Mouse (Mus musculus): ENCODE results near the gene Anxa6.
A peak's percentile ranks its signal among the peaks of the same experiment; 100 is the strongest.

Anxa6 gene

DNA sequence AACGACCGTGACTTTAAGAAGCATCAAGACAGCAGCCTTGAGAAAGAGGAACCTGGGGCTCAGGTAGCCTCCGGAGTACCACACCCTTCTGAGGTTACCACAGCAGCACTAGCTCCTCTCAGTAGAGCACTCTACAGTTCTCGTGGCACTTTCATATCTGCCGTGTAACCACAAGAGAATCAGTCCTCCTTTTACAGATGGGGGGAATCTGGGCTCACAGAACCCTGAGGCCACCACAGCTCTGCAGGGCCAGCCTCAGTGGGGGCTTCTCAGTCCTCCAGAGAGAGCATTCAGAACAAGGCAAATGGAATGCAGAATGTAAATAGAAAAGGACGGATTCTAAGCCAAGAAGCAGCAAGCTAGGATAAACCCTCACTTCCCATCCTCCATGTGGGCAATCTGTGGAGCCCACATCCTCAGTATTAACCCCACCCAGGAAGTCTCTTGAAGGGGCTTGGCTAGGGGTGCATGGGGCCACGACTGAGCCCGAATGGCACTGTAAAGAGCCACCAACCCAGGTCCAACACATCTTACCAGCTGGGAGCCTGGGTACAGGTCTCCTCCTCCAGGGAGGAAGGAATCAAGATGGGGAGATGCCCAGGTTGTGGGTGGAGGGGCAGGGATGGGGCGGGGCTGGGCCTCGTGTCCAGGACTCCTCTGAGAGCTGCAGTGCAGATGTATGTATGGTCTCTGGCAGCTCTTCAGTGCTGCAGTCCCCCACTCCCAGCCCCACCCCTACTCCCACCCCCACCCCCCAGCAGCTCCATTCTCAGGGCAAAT lies 1.8 kb downstream of the Anxa6 start:
- no peak for DNase-seq (ENCODE audit: low spot score in 2 of 2)

DNA sequence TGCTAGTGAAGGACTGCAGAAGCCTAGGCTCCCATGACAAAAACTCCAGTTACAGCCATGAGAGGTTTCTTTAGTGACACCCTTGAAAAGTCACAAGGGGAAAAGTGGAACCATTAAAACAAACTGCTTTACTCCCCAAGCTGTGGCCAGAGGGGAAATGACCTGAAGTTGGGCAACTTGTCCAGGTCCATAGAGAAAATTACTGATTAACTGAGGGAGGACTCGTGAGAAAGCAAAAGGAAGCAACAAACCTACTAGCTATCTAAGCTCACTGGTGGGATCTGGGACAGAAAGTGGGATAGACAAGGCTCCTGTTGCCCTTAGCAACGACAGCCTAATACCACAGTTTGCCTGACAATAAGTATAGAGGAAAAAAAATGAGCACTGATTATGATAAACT lies 4.7 kb downstream of the Anxa6 start:
- DNase-seq (ENCODE audit: low spot score in 2 of 2) = no peak

DNA sequence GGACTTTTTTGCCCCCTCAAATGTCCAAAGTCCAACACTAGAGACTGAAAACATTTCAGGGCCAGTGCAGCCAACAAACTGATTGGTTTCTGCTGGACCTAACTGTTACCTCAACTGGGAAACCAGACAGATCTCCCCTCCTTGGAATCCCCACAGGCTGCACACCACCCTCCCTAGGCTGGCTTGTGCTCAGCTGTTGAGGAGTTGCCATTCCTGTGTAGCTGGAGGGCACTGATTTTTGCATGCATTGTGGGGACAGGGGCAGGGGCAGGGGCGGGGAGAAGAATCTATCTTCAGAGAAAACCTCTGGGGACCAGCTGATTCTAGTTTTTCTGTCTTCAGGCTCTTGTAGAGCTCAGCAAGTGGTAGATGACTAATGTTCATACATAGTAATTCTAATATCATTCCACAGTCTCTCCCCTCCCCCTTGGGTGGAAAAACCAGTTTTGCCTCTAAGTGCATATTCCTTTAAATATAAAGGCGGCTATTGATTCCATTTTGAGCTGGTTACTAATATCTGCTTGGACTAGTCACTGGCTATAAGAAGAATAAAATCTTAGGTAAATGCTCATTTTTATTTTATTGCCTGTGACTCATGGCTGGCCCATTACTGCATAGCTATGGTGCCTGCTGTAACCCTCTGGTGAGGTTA lies 5.9 kb downstream of the Anxa6 start:
- no peak for DNase-seq (ENCODE audit: low spot score in 2 of 2)

DNA sequence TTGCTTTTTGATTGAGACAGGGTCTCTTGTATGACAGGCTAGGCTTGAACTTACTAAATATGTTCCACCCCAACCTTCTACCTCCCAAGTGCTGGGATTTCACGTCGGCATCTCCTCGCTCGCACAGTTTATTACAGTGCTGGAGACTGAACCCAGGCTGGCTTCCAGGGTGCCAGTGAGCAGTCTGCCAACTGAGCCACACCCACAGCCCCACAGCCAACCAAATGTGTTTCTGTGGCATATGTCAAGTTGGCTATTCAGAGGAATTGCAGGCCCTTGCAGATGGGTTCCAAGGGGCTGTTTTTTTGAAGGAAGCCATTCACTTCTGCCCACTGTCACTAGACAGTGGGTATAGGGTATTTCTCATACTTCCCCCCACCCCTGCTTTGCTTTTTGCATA lies 7.3 kb downstream of the Anxa6 start:
- peak in 1 of 2 experiments; percentile 44 for DNase-seq (ENCODE audit: low spot score in 2 of 2)

DNA sequence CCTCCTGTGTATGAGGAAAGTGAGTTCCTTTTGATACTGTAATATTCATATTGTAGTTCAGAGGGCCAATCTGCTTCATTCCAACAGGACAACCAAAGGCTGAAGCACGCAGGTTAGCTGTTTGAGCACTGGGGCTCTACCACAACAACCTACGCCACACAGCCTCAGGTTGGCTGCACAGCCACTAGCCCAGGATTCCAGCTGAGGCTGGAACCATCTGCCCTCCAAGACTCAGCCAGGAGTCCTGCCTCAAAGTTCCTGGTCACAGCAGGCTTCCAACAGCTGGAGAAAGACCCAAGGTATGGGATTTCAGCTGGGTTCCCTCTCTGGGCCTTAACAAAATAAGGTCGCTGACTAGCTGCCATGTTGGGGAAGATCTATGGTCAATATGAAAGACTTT lies 9.7 kb downstream of the Anxa6 start:
- no peak for DNase-seq (ENCODE audit: low spot score in 2 of 2)

DNA sequence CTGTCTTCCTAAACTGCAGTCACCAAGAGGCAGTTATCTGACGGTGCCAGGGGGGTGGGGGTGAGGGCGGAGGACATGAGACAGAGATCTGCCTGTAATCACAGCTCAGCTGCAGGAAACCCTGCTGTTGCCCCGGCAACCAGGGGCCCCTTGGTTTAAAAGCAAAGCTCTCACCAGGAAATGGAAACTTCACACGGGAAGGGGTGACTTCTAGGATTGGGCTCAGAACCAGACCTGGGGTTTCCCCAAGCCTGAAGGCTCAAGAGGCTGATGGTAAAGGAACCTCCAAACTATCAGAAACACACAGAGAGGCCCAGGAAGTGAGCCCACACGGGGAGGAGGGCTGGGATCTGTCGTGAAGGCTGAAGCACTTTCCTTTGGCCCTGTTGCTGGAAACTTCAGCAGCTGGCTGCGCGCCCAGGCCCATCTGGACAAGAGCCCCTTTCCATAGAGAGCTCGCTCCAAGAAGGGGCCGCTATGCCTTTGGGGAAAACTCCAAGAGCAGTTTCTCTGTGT lies 10.1 kb downstream of the Anxa6 start:
- DNase-seq (ENCODE audit: low spot score in 2 of 2) = peak; percentile 59 to 85

DNA sequence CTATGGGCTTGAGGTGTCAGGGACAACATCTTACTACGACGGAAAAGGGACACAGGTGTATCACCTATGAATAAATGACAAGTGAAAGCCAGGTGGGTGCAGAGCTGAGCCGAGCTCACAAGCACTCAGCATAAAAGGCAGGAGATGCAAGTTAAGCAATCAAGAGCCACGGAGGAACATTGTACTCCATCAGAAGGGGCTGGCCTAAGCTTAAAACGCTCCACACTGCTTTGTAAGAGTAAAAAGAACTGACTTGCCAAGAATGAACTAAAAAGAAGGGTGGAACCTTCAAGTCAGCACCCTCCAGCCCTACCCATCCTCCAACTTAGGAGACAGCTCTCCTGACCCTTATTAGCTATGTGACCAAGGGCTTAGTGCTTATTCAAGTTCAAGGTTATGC lies 10.7 kb downstream of the Anxa6 start:
- DNase-seq (ENCODE audit: low spot score in 2 of 2) = no peak

DNA sequence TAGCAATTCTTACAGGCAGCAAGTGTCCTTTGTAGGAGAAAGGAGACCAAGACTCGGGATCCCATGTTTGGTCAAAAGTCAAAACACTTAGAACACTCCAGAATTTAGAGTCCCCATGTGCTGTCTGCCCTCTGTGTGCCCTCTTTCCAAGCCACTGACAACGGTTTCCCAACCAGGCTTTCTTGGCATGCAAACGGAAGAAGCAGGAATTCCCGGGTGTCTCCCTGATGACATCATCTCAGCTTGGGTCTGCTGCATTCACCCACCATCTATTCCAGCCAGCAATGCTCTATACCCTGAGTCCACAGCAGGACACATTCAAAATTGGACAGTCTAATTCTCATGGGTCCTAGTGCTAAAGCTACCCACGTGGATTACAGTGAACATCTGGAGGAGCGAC lies 11.4 kb downstream of the Anxa6 start:
- DNase-seq (ENCODE audit: low spot score in 2 of 2) = no peak

DNA sequence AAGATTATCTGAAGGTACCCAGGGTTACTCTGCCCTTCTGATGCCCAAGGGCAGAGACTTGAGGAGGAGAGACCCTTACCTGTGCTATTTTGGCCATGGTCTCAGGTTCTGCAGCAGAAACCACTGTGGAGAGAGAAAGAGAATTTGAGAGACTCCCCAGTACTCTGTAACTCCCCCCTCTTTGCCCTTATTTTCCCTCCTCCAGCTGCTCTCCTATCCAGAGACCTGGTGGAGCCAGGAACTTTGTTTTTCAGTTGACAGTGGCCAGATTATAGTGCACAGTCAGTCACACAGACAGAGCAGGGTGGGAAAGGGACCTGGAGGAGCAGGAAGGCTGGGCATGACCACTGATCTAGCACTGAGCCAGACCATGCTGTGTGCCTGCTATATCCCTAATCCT lies 11.8 kb downstream of the Anxa6 start:
- no peak for DNase-seq (ENCODE audit: low spot score in 2 of 2)

DNA sequence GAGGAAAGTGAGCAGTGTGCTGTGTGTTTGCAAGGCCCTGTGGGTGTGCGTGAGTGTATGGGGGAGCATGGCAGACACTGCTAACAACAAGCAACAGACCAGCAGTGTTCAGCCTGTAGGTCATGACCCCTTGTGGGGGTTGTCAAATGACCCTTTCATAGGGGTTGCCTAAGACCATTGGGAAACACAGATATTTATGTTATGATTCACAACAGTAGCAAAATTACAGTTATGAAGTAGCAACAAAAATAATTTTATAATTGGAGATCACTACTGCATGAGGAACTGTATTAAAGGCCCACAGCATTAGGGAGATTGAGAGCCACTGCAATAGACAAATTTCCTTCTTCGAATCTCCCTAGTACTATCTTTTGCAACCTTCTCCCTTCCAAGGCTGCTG lies 13.5 kb downstream of the Anxa6 start:
- no peak for DNase-seq (ENCODE audit: low spot score in 2 of 2)

DNA sequence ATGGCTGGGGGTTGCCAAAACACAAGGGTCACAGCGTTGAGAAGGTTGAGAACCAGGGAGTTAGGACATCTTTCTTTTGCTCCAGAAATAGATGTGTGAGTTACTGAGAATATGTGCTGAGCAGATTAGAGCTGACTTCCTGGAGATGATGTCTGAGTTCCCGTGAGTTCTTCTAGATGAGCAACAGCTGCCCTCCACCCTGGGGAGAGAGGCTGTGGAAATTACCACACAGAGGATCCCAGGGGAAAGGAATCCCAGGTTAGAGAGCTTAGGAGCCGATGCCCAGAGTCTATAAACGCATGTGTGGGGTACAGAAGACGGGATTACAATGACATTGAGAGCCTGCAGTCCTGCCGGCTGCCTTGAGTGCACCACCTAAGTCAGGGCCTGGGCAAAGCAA lies 15.2 kb downstream of the Anxa6 start:
- no peak for DNase-seq (ENCODE audit: low spot score in 2 of 2)

DNA sequence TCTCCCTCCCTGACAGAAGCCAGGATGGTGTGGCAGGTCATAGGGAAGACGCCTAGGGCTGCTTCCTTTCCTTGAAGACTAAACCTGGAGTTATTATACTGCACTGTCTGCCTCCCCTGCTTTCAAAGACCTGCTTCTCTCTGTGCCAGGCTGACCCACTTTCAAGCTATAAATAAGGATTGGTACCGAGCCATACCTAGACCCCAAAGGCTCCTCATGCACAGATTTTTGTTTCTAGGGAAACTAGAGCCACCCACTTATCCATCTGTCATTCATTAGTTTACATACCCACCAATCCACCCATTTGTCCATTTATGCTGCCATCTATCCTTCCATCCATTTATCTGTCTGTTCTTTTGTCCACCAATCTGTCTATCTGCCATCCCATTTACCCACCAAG lies 16.0 kb downstream of the Anxa6 start:
- no peak for DNase-seq (ENCODE audit: low spot score in 2 of 2)

DNA sequence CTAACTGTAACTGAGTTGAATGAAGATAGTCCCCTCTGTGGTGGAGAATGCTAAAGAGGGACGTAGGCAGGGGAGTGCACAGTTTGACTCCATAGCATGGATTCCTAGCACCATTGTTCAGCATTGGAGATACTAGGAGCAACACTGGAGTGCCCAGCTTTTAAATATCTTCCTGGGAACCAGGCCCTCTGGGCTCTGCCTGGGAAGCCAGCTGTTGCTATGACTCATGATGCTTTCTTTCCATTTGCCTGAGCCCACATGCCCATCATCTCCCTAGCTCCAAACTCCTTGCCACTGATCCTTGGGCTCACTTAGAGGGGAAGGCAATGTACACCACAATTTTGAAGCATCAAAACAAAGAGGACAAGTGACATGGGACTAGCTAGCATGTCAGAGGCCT lies 16.5 kb downstream of the Anxa6 start:
- DNase-seq (ENCODE audit: low spot score in 2 of 2) = no peak

DNA sequence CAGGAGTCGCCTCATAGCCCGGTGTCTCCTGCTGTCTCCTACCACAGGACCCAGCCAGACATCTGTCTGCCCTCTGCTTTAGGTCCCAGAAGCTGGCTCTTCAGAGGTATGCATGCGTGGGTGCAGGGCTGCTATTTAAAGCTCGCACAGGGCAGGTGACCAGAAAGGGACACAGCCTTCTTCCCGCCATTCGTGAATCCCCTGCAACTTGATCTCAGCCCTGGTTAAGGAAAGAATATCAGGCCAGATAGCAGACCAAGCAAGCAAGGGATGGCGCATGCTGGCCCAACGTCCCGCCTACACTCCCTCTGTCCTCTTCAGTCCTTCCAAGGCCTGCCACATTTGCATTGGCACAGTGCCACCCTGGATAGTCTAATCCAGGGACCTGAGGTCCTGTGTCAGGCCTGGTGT lies 17.4 kb downstream of the Anxa6 start:
- DNase-seq (ENCODE audit: low spot score in 2 of 2) = peak in 1 of 2 experiments; percentile 75

DNA sequence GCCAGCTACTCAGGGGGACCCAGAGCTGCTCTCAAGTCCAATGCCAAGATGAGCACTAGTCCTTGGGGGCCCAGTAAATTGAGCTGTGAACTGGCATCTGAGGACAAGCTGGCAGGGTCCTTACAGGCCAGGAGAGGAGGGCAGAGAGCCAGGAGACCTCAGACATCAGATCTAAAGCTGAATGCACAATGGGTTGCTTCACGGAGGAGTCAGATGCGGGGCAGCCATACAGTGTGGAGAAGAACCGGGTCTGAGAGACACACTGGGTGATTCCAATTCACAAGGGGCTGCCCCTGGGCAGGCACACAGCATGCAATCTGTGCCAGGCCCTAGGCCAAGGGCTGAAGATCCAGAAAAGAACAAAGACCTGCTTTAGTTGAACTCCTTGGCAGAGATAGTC lies 18.0 kb downstream of the Anxa6 start:
- peak in 1 of 2 experiments; percentile 73 for DNase-seq (ENCODE audit: low spot score in 2 of 2)

DNA sequence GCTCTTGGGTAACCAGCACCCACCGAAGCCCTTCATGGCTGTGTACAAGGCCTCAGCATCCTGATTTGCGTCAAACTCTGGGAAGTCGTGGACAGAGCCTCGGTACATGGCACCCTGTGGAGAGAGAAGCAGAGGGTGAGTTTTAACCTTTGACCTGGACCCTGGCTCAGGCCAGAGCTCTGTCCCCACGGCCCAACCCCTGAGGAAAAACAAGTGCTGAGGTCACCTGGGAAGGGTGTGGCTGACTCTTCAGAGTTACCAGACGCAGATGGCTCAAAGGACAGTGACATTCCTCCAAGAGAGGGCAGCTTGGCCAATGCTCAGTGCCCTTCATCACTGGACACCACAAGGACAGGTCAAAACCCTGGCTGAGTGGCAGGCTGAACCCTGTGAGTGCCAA lies 19.4 kb downstream of the Anxa6 start:
- no peak for DNase-seq (ENCODE audit: low spot score in 2 of 2)

DNA sequence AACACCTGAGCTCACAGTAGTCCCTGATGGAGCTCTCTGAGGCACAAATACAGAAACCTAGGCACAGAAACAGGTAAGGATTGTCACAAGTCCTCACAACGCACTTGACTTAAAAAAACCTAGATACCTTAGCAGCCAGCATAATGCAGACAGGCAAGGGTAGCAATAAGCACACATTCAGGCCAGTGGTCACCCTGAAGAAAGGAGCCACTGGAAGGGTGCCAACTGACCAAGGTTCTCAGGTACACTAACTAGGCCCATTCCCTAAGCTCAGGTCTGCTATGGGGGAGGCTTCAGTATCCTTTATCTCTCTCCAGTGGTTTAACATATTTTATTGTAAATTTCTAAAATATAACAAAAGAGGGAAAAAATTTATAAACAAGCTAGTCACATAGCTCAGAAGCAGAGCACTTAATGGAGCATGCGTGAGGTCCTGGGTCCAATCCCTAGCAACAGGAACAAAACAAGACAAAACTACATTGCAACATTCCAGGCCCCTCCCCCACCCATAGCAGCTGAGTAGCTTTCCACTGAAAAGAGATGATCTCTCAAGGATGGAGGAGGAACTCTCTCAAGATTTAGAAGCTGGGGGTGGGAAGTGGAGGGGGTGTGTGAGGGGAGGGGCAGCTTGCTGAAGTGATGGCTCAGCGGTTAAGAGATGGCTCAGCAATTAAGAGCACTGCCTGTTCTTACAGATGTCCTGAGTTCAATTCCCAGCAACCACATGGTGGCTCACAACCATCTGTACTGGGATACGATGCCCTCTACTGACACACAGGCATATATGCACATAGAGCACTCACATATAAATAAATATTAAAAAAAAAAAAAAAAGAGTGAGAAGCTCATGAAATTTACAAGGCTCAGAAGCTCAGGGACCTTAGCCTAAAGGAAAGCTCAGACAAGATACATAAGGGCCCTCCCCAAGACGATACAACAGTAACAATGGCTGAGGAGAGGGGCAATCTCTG lies 20.4 kb downstream of the Anxa6 start:
- DNase-seq (ENCODE audit: low spot score in 2 of 2) = no peak

DNA sequence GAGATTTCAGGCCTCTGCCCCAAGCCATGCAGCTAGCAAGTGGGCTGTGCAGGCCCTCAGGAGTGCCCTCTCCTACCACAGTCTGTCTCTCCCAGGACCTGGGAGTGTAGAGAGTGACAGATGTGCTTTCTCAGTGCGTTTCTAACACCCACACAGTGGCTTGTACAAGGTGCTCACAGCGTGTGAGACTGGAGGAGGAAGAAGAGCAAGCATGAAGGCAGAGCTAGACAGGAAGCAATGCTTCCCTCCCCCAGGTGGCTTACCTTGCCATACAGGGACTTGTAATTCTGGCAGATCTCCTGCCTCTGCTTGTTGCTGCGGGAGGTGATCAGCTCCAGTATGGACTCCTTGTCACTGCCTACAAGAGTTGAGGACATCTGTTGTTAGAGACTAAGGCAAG lies 21.8 kb downstream of the Anxa6 start:
- DNase-seq (ENCODE audit: low spot score in 2 of 2) = no peak

DNA sequence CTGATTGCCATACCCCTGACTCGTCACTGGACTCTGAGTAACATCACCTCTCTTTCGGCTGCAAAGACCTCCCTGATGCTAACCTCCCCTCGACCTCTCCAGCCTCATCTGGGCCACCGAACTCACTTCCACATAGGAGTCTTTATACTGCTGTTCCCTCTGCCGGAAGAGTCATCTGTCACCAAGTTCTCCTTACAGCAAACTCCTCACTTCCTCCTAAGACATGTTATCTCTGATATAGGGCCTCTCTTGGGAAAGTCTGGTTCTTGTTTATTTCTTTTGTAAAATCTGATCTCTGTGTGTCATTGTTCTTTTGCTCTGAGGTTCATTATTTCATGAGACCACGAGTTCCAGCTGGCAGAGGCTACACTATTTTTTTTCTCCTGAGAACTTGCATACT lies 25.0 kb downstream of the Anxa6 start:
- DNase-seq (ENCODE audit: low spot score in 2 of 2) = no peak

DNA sequence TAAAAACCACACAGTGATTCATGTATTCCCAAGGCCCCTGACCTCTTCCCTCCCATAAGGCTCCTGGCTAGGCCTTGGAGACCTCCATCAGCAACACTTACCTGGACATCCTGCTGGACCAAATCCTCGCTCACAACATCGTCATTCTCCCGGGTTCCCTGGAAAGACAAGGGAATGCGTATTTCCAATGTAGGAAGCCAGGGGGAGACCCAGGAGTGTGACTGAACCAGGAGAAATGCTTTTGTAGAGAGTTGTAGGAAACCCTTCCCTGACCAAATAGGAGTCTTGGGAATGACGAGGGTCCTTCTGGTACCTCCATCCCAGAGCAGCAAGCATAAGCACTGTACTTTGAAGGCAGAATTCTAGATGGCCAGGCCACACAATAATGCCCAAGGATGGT lies 27.6 kb downstream of the Anxa6 start:
- no peak for DNase-seq (ENCODE audit: low spot score in 2 of 2)

DNA sequence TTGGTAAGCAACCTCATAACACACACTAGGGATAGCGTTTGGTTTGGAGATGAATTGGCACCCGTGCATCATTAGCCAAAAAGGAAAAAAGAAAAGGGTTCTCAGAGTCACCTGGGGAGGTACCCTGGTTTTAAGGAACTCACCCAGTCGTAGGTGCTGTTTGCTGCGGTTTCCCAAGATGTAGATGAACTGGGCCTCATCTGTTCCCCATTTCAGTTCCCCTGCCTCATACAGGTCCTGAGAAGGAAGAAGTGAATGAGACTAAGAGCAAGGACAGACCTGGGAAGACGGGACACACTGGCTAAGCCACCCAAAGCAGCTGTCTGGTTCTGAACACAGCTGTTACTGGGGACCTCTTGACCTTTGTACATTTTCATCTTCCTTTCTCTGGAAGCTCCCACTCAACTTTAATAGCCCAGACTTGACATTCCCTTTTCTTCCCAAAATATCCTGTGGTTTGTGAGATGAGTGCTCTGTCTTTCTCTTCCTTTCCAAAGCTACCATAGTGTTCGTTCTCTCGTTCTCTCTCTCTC lies 28.2 kb downstream of the Anxa6 start:
- DNase-seq (ENCODE audit: low spot score in 2 of 2) = no peak

DNA sequence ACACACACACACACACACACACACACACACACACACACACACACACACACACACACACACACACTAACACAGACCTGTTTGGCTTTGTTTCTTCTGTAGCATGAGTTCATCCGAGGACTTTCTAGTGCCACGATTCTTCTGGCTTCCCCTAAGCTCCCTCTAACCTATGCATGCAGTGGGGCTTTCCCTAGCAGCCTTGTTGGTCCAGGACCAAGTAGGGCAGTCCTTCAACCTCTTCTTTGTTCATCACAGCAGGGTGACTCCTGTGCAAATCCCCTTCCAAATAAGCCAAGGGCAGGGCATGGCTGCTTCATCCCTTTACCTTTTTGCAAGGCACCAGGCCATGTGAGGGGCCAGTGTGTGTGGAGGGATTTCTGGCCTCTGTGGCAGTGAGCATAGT lies 34.5 kb downstream of the Anxa6 start:
- no peak for DNase-seq (ENCODE audit: low spot score in 2 of 2)

All from cerebellum, postnatal 4 days (tissue).